Mouse (Mus musculus) liver, embryonic 18 days (tissue): Measurements from ENCODE around the gene Spesp1. TPM values are rescaled to one million over a fixed set of nuclear protein-coding genes. Genes with fewer than 3 reads are reported as not detected.

Source experiments
- polyA plus RNA-seq: library from polyadenylated mRNA; depleted of rRNA; stranded (reverse); fragments of >200 nt; gene quantifications from 2 replicates; pipeline ENCODE4 v1.2.3, GENCODE M21; 2012; rRNA removed

Spesp1 gene
- polyA plus RNA-seq, result not detected in 2 replicates

GRCm38 (mm10) chr9:62281991-62282390 lies at the start of gene Spesp1:
TSS of gene Spesp1 (minus strand) at chr9:62282208.

Other genes with a start within 250 kb of the Spesp1 start
- 3.2 TPM in 2 replicates for gene Glce, start 159.6 kb downstream of the Spesp1 start, polyA plus RNA-seq
- 190 and 217 TPM in 2 replicates for gene Anp32a, start 59.1 kb upstream of the Spesp1 start, polyA plus RNA-seq